Mouse (Mus musculus): ENCODE results near the gene Crispld2. TPM values are rescaled to one million over a fixed set of nuclear protein-coding genes. Genes with fewer than 3 reads are reported as not detected.

Crispld2 gene
- polyA plus RNA-seq, 1 experiment from 2014 or later = 6.5 TPM

DNA sequence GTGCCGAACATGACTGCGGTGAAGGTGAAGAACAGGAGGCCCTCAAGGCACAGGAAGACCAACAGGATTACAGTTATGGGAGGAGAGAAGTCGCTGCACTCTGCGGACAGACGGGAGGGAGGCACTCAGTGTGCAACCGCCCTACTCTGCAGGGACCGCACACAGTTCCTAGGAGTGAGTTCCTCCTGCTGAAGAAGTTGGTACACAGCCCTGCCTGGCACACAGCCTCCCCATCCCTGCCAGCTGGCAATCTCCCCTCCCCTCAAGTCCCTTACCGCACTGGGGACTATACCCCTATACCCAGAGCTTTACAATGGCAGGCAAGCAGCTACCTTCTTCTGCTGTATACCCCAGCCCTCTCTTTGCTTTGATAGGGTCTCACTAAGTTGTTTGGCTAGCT, 91.0 kb downstream of the Crispld2 start:
- Histone ChIP-seq H3K36me3 (replicated peaks) (peaks cover 78% of the 10 kb centered on the region), H3K9me3 (no peaks in the 10 kb centered on the region), H3K27ac (replicated peaks) (no peak overlapping the region), H3K4me1 (peaks cover 6% of the 10 kb centered on the region; the same call in 1 of the 2 replicates), H3K27me3 (replicated peaks; ENCODE audit: low read depth, poor library complexity, severe bottlenecking) (no peaks in the 10 kb centered on the region), H3K4me3 (no peak overlapping the region)
- WGBS = 95% methylated on average over 8 of the region's 8 CpGs
- no peak for DNase-seq (ENCODE audit: low spot score)

DNA sequence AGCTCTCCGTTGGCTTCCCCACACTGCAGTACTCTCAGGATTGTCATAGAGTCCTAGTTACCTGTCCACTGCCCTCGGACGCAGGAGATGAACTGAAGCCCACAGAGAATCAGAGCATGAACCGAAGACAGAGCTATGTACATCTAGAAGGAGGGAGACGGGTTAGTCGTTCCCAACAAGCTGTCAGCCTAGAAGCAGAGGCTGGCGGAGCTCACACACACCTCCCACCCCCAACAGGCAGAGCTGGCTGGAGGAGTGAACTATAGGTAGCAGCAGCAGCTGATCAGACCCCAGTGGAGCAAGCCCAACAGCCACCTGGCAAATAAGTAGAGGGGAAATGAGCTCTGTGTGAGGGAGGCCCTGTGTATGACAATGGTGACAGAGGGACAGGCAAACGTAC, 92.5 kb downstream of the Crispld2 start:
- no peak overlapping the region for H3K27ac ChIP-seq (replicated peaks)
- 93% methylated on average over 8 of the region's 8 CpGs for WGBS
- H3K9me3 ChIP-seq = no peaks in the 10 kb centered on the region
- H3K36me3 ChIP-seq (replicated peaks) = peaks cover 87% of the 10 kb centered on the region
- no peak for DNase-seq (ENCODE audit: low spot score)
- H3K27me3 ChIP-seq (replicated peaks; ENCODE audit: low read depth, poor library complexity, severe bottlenecking) = no peaks in the 10 kb centered on the region
- H3K4me1 ChIP-seq = peaks cover 6% of the 10 kb centered on the region; the same call in 1 of the 2 replicates
- H3K4me3 ChIP-seq = no peak overlapping the region

DNA sequence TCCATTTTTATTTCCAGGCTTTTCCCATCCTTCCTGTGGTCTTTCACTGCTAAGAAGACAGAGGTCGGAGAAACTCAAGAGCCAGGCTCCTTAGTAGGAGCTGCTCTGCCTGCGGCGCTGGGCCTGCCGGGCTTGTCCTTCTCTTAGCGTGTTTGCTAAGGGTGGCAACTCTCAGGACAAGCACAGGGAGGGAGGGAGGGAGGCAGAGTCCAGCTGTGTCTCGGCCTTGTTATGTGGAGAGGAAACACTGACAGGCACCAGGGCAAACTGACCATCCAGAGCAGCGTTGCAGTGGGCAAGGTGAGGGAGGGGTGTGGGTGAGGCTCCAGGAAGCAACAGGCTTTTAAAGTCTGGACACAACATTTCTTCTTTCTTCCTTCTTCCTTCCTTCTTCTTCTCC, 97.3 kb downstream of the Crispld2 start:
- DNase-seq (ENCODE audit: low spot score) = no peak
- H3K27ac ChIP-seq (replicated peaks) = no peak overlapping the region
- WGBS = 79% methylated on average over 7 of the region's 7 CpGs
- H3K36me3 ChIP-seq (replicated peaks) = peaks cover 92% of the 10 kb centered on the region
- no peak overlapping the region for H3K4me3 ChIP-seq
- H3K4me1 ChIP-seq = no peaks in the 10 kb centered on the region
- H3K27me3 ChIP-seq (replicated peaks; ENCODE audit: low read depth, poor library complexity, severe bottlenecking) = no peaks in the 10 kb centered on the region
- no peaks in the 10 kb centered on the region for H3K9me3 ChIP-seq

DNA sequence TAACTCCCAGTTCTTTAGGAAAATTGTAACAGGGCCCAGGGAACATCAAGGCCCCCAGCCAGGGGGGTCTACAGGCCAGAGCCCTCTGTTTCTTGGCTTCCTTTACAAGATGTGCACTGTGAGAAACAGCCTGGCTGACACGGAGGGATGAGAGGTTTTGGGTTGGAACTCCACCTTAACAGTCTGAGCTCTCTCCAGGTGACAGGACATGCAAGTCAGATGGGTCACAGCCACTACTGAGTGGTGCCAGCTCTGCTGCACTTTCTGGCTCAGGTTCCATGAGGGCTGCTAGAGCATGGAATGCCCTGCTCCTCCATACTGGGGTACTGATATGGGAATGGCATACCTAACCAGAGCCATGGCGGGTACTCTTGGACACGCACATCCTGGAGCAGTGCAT, 98.8 kb downstream of the Crispld2 start:
- no peak for DNase-seq (ENCODE audit: low spot score)
- Histone ChIP-seq H3K9me3 (no peaks in the 10 kb centered on the region), H3K4me1 (no peaks in the 10 kb centered on the region), H3K27ac (replicated peaks) (no peak overlapping the region), H3K27me3 (replicated peaks; ENCODE audit: low read depth, poor library complexity, severe bottlenecking) (no peaks in the 10 kb centered on the region), H3K36me3 (replicated peaks) (peaks cover 81% of the 10 kb centered on the region), H3K4me3 (no peak overlapping the region)
- 94% methylated on average over 3 of the region's 3 CpGs for WGBS

DNA sequence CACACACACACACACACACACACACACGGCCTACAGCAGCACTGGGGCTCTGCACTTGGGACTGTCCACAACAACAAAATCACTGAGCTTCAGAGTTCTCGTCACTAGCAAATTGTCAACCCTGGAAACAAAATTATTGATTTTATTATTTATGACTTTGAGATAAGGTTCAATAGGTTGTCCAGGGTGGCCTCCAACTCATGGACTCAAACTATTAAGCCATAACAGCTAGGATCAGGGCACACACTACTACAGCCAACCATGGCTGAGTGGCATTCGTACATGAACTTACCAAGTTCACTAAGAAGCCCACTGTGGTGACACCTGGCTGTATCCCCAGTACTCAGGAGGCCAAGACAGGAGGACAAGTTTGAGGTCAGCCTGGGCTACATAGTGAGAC, 100.9 kb downstream of the Crispld2 start:
- peaks cover 60% of the 10 kb centered on the region for H3K36me3 ChIP-seq (replicated peaks)
- 0 out of 2 replicates have a peak, but pooled peaks cover 3% of the 10 kb centered on the region for H3K4me1 ChIP-seq
- WGBS = 92% methylated on average over 3 of the region's 3 CpGs
- no peaks in the 10 kb centered on the region for H3K27me3 ChIP-seq (replicated peaks; ENCODE audit: low read depth, poor library complexity, severe bottlenecking)
- no peaks in the 10 kb centered on the region for H3K9me3 ChIP-seq
- no peak for DNase-seq (ENCODE audit: low spot score)
- H3K4me3 ChIP-seq = no peak overlapping the region
- no peak overlapping the region for H3K27ac ChIP-seq (replicated peaks)

DNA sequence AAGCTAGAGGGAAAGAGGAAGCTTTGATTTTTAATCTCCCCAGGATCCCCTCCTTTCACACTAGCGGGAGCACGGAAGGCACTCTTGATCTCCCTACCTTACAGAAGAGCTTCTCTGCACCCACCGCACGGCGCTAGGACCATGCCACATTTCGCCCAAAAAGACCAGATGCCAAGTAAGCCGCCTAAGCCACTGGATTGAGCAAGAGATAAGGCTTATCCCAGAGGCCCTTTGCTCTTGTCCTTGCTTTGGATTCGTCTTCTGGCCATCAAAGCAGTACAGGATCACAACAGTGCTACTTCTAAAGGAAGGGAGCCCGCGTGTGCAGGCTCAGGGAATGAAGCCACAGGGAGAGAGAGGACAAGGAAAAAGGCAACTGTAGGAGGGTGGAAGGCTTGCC, 102.6 kb downstream of the Crispld2 start:
- WGBS = 93% methylated on average over 10 of the region's 10 CpGs
- peaks cover 50% of the 10 kb centered on the region for H3K36me3 ChIP-seq (replicated peaks)

DNA sequence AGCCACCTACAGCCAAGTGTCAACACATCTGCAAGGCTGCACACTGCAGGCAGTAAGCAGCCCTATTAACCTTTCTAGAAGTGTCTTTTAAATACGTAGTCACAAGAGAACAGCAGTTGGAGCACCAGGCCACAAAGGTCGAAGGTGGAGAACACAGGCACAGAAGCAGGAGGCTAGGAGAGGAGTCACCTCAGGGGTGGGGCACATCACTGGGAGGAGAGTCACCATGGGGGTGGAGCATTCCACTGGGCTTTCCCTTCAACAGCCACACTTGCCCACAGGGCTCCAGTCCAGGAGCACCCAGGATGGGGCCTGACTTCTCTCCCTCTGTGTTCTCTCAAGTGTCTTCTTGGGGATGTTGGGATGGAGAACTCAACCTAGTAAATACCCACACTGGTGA, 104.2 kb downstream of the Crispld2 start:
- Histone ChIP-seq H3K27ac (replicated peaks) (no peak overlapping the region), H3K27me3 (replicated peaks; ENCODE audit: low read depth, poor library complexity, severe bottlenecking) (no peaks in the 10 kb centered on the region), H3K4me1 (peaks cover 19% of the 10 kb centered on the region), H3K9me3 (no peaks in the 10 kb centered on the region), H3K4me3 (no peak overlapping the region), H3K36me3 (replicated peaks) (peaks cover 33% of the 10 kb centered on the region)
- WGBS = 77% methylated on average over 2 of the region's 2 CpGs
- no peak for DNase-seq (ENCODE audit: low spot score)

More for the DNA sequence above, 102.6 kb downstream of the Crispld2 start:
- no peaks in the 10 kb centered on the region for H3K9me3 ChIP-seq
- no peak overlapping the region for H3K4me3 ChIP-seq
- H3K27me3 ChIP-seq (replicated peaks; ENCODE audit: low read depth, poor library complexity, severe bottlenecking) = no peaks in the 10 kb centered on the region
- no peak for DNase-seq (ENCODE audit: low spot score)
- H3K4me1 ChIP-seq = peaks cover 6% of the 10 kb centered on the region
- H3K27ac ChIP-seq (replicated peaks) = no peak overlapping the region

DNA sequence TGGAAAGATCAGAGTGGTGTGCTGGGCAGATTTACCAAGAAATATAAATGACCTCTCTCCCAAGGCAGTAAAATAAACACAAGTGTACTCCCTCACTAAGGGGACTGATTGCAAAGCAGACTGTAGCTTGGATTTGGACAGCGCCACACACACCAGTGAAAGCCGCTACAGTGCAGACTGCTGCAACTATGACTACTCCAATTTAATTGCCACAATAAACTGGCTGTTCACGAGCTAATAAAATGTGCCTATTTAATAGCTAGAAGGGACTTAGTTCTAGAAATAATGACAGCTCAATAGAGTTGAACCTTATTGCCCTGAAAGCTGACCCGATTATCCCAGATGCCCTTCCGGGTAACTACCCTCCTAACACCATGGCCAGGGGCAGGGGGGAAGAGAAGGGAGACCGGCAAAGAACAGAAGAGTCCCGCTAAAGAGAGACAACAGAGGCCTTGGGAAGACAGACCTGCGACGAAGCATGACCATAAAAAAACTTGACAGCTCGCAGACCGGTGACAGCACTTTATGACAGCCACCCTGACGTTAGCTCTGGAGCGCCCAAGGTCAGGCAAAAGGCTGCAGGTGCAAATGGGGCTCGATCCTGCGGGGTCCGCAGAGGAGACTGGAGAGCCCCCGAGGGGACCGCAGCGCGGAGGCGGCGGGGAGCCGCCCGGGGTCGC, 108.3 kb downstream of the Crispld2 start:
- Histone ChIP-seq H3K27ac (replicated peaks) (peak overlapping the region; percentile 92), H3K4me3 (peak overlapping the region; percentile 99)
- WGBS = 8% methylated on average over 25 of the region's 25 CpGs

DNA sequence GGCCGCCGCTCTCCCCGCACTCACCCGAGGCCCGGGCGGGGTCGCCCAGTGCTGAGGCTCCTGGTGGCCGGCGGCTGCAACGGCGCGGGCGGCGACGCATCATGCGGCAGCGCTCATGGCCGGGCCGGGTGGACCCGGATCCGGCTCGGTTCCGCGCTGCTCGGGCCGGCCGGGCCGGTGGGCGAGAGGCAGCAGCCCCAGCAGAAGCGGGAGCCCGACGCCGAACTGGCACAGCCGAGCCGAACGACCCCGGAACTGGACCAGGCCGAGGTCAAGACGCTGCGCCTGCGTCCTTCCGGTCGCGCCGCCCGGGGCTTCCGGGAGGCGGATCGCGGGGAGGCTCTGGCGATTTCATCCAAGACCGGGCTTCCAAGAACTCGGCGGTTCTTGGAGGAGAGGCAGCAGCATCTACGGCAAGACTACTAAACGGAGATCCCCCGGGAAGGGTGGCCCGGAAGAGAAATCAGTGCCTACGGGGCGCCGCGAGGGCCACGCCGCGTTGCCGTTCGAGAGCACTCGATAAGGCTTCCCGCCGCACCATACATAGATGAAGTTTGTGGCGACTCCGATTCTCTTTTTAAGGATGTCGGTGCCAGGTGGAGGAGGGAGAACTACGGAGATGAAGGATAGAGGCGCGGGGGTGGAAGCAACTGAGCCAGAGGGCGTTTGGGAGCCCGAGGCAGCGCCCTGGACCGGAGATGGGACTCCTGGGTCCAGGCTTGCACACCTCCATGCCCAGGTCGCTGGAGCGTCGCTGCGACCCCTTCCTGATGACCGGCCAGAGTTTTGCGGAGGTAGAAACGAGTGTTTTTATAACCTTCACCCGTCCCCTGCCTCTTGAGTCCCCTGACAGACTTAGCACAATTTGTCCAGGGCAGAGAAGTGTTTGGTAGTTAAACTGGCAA, 109.1 kb downstream of the Crispld2 start, which contains the start of gene Zdhhc7:
Zdhhc7 (minus strand) TSS at position 415 of the 905 bp plus-strand sequence.
- H3K9me3 ChIP-seq = no peaks in the 10 kb centered on the region
- WGBS = under 1% methylated on average over 88 of the region's 88 CpGs
- H3K4me3 ChIP-seq = peak within 1 kb of the TSS; percentile 99
- peaks cover 8% of the 10 kb centered on the region for H3K36me3 ChIP-seq (replicated peaks)
- DNase-seq (ENCODE audit: low spot score) = peak; percentile 82
- no peaks in the 10 kb centered on the region for H3K27me3 ChIP-seq (replicated peaks; ENCODE audit: low read depth, poor library complexity, severe bottlenecking)
- peaks cover 34% of the 10 kb centered on the region for H3K4me1 ChIP-seq
- H3K27ac ChIP-seq (replicated peaks) = peak within 1 kb of the TSS; percentile 92

More for the DNA sequence above, 108.3 kb downstream of the Crispld2 start:
- no peak for DNase-seq (ENCODE audit: low spot score)
- Histone ChIP-seq H3K36me3 (replicated peaks) (peaks cover 6% of the 10 kb centered on the region), H3K4me1 (peaks cover 34% of the 10 kb centered on the region), H3K9me3 (no peaks in the 10 kb centered on the region), H3K27me3 (replicated peaks; ENCODE audit: low read depth, poor library complexity, severe bottlenecking) (no peaks in the 10 kb centered on the region)

Other genes starting within 250 kb of the Crispld2 start
- 12.8 and 14.5 TPM in 2 replicates for gene Tldc1, start 214.0 kb upstream of the Crispld2 start, polyA plus RNA-seq (2016; fragmentation: Nextera tagmentation; extraction: Ambion mirVana)
- gene Cotl1, start 151.9 kb upstream of the Crispld2 start, polyA plus RNA-seq (2016; fragmentation: Nextera tagmentation; extraction: Ambion mirVana) = 137 and 149 TPM in 2 replicates
- 10.4 and 11.3 TPM in 2 replicates for gene Klhl36, start 130.2 kb upstream of the Crispld2 start, polyA plus RNA-seq (2016; fragmentation: Nextera tagmentation; extraction: Ambion mirVana)
- 234 and 241 TPM in 2 replicates for gene Usp10, start 82.1 kb upstream of the Crispld2 start, polyA plus RNA-seq (2016; fragmentation: Nextera tagmentation; extraction: Ambion mirVana)
- gene Gm20388, start 81.6 kb upstream of the Crispld2 start, polyA plus RNA-seq (2016; fragmentation: Nextera tagmentation; extraction: Ambion mirVana) = 1.1 and 3.6 TPM in 2 replicates
- 30.0 and 33.0 TPM in 2 replicates for gene Zdhhc7, start 109.0 kb downstream of the Crispld2 start, polyA plus RNA-seq (2016; fragmentation: Nextera tagmentation; extraction: Ambion mirVana)
- 3.1 and 3.4 TPM in 2 replicates for gene 6430548M08Rik, start 121.7 kb downstream of the Crispld2 start, polyA plus RNA-seq (2016; fragmentation: Nextera tagmentation; extraction: Ambion mirVana)
- gene Fam92b, start 185.0 kb downstream of the Crispld2 start, polyA plus RNA-seq (2016; fragmentation: Nextera tagmentation; extraction: Ambion mirVana) = 0.83 and 0.86 TPM in 2 replicates
- 9.9 and 10.2 TPM in 2 replicates for gene Gse1, start 236.0 kb downstream of the Crispld2 start, polyA plus RNA-seq (2016; fragmentation: Nextera tagmentation; extraction: Ambion mirVana)